Mouse (Mus musculus) layer of hippocampus, postnatal 10 days (tissue): ENCODE measurements around the gene Ccdc185. TPM values are rescaled to one million over a fixed set of nuclear protein-coding genes. Genes with fewer than 3 reads are reported as not detected.

Source experiments
- DNase-seq, 2 experiments: peaks; one replicate each; pipeline ENCODE4 v3.0.0; 2021; ENCODE audit warnings: low spot score in 2 of 2
- long read RNA-seq: library from polyadenylated mRNA; stranded (forward); transcript quantifications from one replicate; pipeline ENCODE4 v2.0.0, GENCODE M21; 2023
- total RNA-seq, 2 experiments: library from RNA; stranded (reverse); gene quantifications; 2 replicates each; pipeline ENCODE4 v1.2.3; 2021

Gene Ccdc185
- total RNA-seq: under 1 TPM in 1 of 2 experiments, not detected in 1; 0.16 TPM
- long read RNA-seq: 0 reads

- DNase-seq: no peak
Observed at GRCm38 (mm10) chr1:182749080-182749479, at the start of gene Ccdc185. TSS of gene Ccdc185 (minus strand) at chr1:182749180.

- DNase-seq: no peak
Observed at GRCm38 (mm10) chr1:182797048-182797447, 48.1 kb upstream of the Ccdc185 start.

DNA sequence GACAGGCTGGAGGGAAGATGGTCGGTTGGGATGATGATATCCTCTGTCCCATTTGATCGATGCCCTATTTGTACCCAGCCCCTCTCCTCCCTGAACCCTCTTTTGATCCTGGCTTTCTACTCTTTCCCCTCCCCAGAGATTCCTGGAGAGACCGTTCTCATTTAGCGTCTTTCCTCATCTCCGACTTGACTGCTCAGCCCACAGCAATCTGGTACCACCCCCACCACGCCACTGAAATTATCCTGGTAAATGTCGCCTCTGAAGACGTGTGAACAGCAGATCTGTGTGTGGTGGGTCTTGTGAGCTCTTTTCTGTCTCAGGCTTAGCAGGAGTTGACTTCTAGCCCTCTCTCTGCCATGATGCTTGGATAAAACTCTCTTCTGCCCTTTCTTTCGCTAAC, 45.6 kb upstream of the Ccdc185 start:
- no peak for DNase-seq

DNA sequence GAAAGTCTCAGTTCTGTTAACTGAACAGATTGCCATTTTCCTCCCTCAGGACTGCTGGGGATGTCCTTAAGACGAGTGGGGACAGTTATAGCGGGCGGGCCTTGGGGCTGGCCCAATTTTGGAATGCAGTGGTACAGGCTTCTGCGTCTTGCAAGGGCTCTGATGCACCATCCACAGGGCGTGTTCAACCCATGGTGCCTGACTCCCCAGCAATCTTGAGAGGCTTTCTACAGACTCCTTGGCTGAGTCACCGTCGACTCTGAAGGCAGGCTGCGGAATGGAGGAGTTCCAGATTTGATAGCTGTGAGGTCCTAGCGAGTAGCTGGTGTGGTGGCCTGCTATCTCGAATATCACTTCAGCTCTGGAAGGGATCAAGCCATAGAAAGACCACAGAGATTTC, 45.2 kb upstream of the Ccdc185 start:
- no peak for DNase-seq

- DNase-seq: peak; percentile 67 to 75
Observed at GRCm38 (mm10) chr1:182792521-182793071, 43.6 kb upstream of the Ccdc185 start.

GRCm38 (mm10) chr1:182788896-182789295, 39.9 kb upstream of the Ccdc185 start:
- DNase-seq: no peak

GRCm38 (mm10) chr1:182787030-182787429, 38.0 kb upstream of the Ccdc185 start:
- DNase-seq: no peak

DNA sequence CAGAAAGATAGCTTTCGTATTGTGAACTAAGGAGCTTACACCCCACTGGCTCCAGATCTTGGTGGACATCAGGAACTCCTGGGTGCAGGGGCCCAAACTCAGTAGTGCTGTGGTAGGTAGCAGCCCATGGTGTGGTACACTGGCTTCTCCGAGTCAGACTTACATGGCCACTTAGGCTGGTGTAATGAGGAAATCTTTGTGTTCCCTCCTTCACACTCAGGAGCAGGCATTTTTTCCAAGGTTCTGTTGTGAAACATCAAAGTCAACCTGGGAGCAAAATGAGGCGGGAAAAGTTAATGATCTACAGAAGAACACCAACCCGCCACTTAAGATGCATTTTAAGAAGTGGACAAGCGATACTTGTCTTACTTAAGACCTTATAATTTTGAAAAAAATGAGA, 36.5 kb upstream of the Ccdc185 start:
- DNase-seq: no peak

GRCm38 (mm10) chr1:182784784-182785183, 35.8 kb upstream of the Ccdc185 start:
- no peak for DNase-seq

GRCm38 (mm10) chr1:182783774-182784173, 34.8 kb upstream of the Ccdc185 start:
- DNase-seq: no peak

- no peak for DNase-seq
Observed at GRCm38 (mm10) chr1:182779024-182779520, 30.1 kb upstream of the Ccdc185 start.

GRCm38 (mm10) chr1:182778225-182778624, 29.2 kb upstream of the Ccdc185 start:
- no peak for DNase-seq

DNA sequence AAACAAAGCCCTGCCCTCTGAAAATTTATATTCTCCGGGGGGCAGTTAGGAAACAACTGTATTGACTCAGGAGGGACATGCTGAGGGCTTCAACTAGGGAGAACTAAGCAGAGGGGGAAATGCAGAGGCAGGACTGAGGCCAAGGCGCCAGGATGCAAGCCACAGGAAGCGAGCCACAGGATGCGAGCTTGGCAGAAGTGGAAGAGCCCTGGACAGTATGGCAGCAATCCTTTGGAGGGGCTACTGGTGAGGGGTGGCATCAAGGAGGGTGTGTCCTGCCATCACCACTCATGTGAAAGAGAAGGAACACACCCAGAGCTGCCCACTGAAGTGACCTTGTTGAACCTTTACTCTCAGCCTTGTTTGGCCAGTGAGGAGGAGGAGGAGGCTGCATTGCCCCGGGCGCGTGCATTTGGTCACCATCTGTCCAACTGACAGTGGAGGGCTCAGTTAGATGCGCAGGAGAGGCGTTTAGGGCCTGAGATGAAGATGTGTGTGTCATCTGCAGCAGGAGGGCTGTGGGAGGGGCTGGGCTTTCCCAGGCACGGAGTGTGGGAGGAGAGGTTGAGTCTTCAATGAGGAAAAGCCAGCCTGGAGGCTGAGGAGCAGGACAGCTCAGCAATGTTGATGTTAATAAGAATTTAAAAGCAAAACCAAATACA, 27.9 kb upstream of the Ccdc185 start:
- no peak for DNase-seq

DNA sequence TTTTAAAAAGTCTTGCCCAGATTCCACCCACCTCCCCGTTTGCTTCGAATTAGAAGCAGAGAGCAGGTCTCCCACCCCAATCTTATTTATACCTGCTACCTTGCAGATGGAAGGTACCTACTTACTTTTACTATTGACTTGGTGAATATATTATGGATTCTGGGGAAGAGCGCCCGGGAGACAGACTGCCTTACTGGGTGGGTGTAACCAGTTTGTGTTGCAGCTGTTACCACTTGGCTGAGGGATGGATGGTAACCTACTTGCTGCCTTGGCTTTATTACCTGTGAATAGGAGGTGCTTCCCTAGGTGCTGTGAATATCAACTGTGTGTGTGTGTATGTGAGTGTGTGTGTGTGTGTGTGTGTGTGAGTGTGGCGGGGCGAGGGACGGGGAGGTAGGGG, 26.6 kb upstream of the Ccdc185 start:
- no peak for DNase-seq

DNA sequence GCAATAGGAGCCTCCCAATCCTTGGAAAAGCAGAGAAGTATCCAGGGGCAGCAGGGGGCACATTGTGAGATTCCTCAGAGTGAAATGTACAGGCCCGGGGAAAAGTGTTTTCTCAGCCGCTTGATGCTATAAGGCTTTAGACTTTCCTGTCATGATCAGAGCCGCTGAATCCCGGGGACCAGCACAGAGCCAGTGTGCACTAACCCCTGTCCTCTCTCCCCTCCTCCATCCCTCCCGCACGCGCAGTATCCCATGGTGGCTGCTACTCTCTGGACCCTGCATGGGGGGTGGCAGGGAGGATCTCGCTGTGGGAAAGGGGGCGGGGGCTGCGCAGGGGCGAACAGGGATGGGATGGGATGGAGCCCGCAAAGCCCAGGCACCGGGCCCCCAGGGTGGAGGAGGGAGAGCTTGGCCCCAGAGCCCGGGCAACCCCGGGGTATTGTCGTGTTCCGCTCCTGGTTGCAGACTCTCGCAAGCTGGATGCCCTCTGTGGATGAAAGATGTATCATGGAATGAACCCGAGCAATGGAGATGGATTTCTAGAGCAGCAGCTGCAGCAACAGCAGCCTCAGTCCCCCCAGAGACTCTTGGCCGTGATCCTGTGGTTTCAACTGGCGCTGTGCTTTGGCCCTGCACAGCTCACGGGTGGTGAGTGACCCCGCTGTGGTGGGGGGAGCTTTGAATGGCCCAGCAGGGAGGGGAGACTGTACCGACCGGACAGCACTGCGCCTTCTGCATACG, 15.7 kb upstream of the Ccdc185 start:
- DNase-seq: peak; percentile 36 to 52

DNA sequence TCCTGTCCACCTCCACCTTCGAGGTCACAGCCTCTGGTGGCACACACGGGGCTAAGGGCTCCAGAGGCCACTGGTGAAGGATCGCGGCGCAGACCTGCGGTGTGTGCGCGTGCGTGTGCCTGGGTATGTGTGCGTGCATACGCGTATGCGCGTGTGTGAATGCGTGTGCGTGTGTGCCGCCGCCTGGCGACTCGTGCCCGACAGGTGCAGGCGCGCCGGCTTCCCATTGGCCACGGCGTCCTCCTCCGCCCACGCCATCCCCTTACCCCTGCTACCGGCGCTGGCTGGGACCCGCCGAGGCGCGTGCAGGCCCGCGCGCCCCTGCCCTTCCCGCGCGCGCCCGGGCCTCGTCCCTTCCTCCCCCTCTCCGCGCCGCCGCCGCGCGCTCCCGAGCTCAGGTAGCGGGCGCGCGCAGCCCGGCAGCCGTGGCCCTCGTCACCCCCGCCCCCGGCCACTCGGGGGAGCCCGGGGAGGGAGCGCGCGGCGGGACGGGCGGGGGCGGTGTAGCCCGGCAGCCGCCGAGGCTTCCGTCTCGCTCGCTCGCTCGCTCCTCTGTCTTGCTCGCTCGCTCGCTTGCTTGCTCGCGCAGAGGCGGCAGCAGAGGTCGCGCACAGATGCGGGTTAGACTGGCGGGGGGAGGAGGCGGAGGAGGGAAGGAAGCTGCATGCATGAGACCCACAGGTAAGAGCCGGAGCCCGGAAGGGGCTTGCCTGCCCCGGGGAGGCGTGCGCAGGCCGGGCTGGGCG, 14.9 kb upstream of the Ccdc185 start, which contains the start of gene Susd4:
Gene Susd4 (plus strand): TSS at position 145 of the 746 bp plus-strand sequence.
- DNase-seq: peak; percentile 77 to 84

DNA sequence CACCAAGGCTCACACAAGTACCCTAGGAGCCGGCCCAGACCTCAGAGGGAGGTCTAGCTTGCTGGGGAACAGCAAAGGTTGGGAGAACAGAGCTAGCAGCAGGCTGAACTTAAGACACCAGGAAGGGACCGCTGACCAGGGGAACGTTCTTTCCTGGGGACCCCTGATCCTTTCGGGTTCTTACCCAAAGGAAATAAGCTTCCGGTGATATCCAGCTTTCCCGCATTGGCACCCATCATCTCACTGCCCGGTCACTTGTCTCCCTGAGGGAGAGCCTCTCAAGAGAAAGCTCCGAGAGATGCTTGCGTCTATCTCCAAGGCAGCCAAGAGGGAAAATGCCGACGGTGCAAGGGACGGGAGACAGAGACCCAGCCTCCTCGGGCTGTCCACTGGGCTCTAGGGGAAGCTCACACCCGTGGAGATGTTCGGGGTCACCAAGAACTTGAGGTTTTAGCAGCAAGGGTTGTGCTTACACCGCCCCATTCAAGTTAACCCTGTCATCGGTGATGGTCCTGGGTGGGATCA, 14.3 kb upstream of the Ccdc185 start:
- DNase-seq: no peak

DNA sequence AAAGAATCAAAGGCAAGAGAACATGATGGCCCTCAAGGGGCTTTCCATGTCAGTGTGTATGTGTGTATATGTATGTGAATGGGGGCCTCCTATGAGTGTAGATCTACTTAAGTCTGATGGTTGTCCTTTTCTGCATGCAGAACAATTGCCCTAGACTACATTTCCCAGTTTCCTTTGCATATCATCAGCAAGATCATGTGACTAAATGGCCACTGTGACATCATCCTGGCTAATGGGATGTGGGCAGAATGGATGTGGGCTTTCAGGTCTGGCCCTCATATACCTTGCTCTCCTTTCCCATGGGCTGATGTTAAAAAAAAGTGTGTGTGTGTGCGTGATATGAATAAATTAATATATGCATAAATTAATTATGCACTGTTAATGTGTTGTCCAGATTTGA, 9.8 kb upstream of the Ccdc185 start:
- DNase-seq: no peak

DNA sequence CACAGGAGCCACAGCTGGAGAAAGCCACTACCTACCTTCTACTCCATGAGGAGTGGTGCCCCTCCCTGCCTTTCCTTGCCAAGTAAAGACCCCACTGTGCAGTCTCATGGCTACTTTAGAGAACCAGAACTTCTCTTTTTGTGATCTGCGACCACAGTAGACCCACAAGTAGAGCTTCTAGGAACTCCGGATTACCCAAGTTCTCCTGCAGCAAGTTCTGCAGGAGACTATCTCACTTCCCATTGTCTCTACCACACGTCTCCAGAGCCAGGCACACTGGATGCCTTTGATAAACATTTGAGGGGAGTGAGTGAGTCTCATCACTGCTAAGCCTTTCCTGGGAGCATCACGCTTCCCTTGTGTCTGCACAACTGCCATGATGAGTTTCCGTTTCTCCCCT, 5.9 kb upstream of the Ccdc185 start:
- DNase-seq: no peak

GRCm38 (mm10) chr1:182753694-182754093, 4.7 kb upstream of the Ccdc185 start:
- no peak for DNase-seq

- no peak for DNase-seq
Observed at GRCm38 (mm10) chr1:182751301-182751700, 2.3 kb upstream of the Ccdc185 start.
